Mouse (Mus musculus): Measurements from ENCODE around the gene Fgfr2. TPM values are rescaled to one million over a fixed set of nuclear protein-coding genes. Genes with fewer than 3 reads are reported as not detected.
A peak's percentile ranks its signal among the peaks of the same experiment; 100 is the strongest.

The Fgfr2 gene
- polyA plus RNA-seq, 1 experiment from 2014 or later, result 123 TPM

- WGBS, result 64% methylated on average over 7 of the region's 7 CpGs
- ATAC-seq (ENCODE audit: low FRiP score, low read depth), result no peak
- Histone ChIP-seq H3K4me3 (no peak overlapping the region), H3K9me3 (no peaks in the 10 kb centered on the region), H3K9ac (no peak overlapping the region), H3K4me1 (peaks cover 8% of the 10 kb centered on the region; the same call in 1 of the 2 replicates), H3K27ac (peak overlapping the region; percentile 28; the same call in 1 of the 2 replicates), H3K36me3 (peaks cover 31% of the 10 kb centered on the region), H3K4me2 (replicated peaks) (no peak overlapping the region), H3K27me3 (no peaks in the 10 kb centered on the region)
These were observed 235.9 kb downstream of the Fgfr2 start for GRCm38 (mm10) chr7:132887019-132887804.

DNA sequence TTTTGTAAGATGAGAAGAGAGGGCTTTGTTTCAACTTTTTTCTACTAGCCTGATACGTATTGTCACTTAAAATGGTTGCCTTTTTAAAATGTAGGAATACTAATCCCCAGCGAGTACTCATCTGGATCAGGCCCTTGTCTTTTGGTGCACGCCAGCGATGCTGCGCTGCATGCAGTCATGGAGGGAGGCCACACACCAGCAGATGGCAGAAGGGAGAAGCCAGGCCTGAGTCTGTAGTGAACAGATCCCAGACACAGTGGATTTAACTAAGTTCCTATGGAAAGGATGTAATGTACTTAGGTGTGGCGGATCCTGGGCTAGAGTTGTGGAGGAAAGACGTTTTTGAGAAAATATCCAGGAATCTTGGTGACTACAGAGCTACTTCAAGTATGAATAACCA, 239.1 kb downstream of the Fgfr2 start:
- H3K9me3 ChIP-seq, result no peaks in the 10 kb centered on the region; the same call in 1 of the 2 replicates
- ATAC-seq (ENCODE audit: low FRiP score, low read depth), result no peak
- peaks cover 8% of the 10 kb centered on the region; the same call in 1 of the 2 replicates for H3K4me1 ChIP-seq
- H3K36me3 ChIP-seq, result peaks cover 62% of the 10 kb centered on the region
- H3K9ac ChIP-seq, result no peak overlapping the region
- no peaks in the 10 kb centered on the region for H3K27me3 ChIP-seq
- 90% methylated on average over 7 of the region's 7 CpGs for WGBS
- no peak overlapping the region for H3K27ac ChIP-seq
- no peak overlapping the region for H3K4me2 ChIP-seq (replicated peaks)
- no peak overlapping the region for H3K4me3 ChIP-seq

GRCm38 (mm10) chr7:132882343-132882742, 240.8 kb downstream of the Fgfr2 start:
- Histone ChIP-seq H3K4me3 (no peak overlapping the region), H3K27me3 (no peaks in the 10 kb centered on the region), H3K4me2 (replicated peaks) (no peak overlapping the region), H3K4me1 (peaks cover 5% of the 10 kb centered on the region; the same call in 1 of the 2 replicates), H3K9me3 (no peaks in the 10 kb centered on the region; the same call in 1 of the 2 replicates), H3K36me3 (peaks cover 77% of the 10 kb centered on the region), H3K27ac (no peak overlapping the region), H3K9ac (no peak overlapping the region)
- WGBS, result 76% methylated on average over 2 of the region's 2 CpGs
- ATAC-seq (ENCODE audit: low FRiP score, low read depth), result no peak

DNA sequence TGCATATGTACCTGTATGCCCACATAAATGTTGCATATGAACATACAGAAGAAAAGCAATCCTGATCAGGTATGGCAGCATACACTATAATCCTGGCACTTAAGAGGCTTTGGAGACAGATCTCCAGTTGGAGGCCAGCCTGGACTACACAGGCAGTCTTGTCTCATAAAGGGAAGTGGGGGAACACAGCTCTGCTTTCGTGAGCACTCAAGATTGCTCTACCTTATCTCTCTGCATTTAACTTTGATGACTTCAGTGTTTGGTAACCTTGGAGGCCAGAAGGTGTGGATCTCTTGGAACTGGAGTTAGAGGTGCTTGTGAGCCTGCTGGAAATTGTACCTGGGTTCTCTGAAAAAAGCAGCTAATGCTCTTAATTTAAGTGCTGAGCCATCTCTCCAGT, 242.9 kb downstream of the Fgfr2 start:
- Histone ChIP-seq H3K4me1 (no peaks in the 10 kb centered on the region), H3K27ac (no peak overlapping the region), H3K4me3 (no peak overlapping the region), H3K27me3 (no peaks in the 10 kb centered on the region), H3K36me3 (peaks cover 94% of the 10 kb centered on the region), H3K4me2 (replicated peaks) (no peak overlapping the region), H3K9me3 (no peaks in the 10 kb centered on the region; the same call in 1 of the 2 replicates), H3K9ac (no peak overlapping the region)
- WGBS, result 86% methylated on average over 1 of the region's 1 CpGs
- no peak for ATAC-seq (ENCODE audit: low FRiP score, low read depth)

DNA sequence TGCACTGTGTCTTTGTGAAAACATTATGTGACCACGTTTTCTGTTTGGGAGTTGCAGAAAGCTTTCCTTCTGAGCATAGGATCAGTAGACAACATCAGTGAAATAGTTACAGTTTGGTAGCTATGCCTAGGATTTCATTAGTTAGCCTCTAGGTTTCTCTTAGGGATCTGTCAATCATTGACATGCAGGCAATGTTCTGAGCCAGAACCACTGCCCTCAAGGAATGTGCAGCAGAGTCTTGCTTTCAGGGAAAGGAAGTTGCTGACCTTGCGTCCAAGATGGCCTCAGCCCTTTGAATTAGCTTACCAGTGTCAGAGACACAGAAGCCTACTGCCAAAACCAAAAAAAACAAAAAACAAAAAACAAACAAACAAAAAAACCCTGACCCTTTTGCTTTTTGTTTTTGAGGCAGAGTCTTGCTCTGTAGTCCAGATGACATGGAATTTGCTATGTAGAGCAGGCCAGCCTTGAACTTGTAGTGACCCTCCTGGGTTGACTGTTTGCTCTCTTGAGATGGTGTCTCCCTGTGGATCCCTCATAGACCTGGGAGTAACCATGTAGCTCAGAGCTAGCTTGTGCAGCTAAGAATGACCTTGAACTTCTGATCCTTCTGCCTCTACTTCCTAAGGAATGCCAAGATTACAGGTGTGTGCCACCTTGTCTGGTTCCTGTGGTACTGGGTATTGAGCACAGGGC, 247.6 kb downstream of the Fgfr2 start:
- Histone ChIP-seq H3K9ac (no peak overlapping the region), H3K27ac (no peak overlapping the region), H3K9me3 (no peaks in the 10 kb centered on the region), H3K4me1 (no peaks in the 10 kb centered on the region), H3K4me2 (replicated peaks) (no peak overlapping the region), H3K36me3 (peaks cover 92% of the 10 kb centered on the region), H3K27me3 (no peaks in the 10 kb centered on the region), H3K4me3 (no peak overlapping the region)
- no peak for ATAC-seq (ENCODE audit: low FRiP score, low read depth)
- 91% methylated on average over 2 of the region's 2 CpGs for WGBS

GRCm38 (mm10) chr7:132873043-132873442, 250.1 kb downstream of the Fgfr2 start:
- no peak for ATAC-seq (ENCODE audit: low FRiP score, low read depth)
- Histone ChIP-seq H3K27ac (no peak overlapping the region), H3K27me3 (no peaks in the 10 kb centered on the region), H3K9me3 (no peaks in the 10 kb centered on the region), H3K9ac (no peak overlapping the region), H3K4me1 (no peaks in the 10 kb centered on the region), H3K4me2 (replicated peaks) (no peak overlapping the region), H3K4me3 (no peak overlapping the region), H3K36me3 (peaks cover 88% of the 10 kb centered on the region)
- WGBS, result 87% methylated on average over 2 of the region's 2 CpGs

DNA sequence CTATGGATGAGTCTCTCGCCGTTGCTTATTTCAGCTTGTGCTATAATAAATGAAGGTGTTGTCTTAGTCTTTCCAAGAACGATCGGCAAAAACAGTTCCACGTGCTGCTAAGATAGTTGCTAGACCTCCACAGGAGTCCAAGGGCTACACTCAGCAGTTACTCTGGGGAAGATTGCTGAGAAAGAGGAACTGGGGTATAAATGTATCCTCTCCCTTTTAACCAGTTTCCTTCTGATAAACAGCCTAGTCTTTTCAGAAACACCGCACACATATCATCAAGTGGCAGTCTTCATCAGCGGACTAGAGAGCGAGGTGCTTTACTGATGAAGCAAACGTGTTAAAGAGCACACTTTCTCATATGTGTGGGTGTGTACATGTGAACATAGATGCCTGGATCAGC, 256.8 kb downstream of the Fgfr2 start:
- H3K36me3 ChIP-seq, result peaks cover 55% of the 10 kb centered on the region
- no peak for ATAC-seq (ENCODE audit: low FRiP score, low read depth)

GRCm38 (mm10) chr7:132859042-132859958, 263.9 kb downstream of the Fgfr2 start, which contains the start of gene Abraxas2:
TSS of gene Abraxas2 (plus strand) at chr7:132859225.
- WGBS, result 1% methylated on average over 53 of the region's 53 CpGs
- Histone ChIP-seq H3K4me2 (replicated peaks) (peak within 1 kb of the TSS; percentile 80), H3K9ac (peak within 1 kb of the TSS; percentile 89), H3K4me1 (peaks cover 25% of the 10 kb centered on the region), H3K9me3 (no peaks in the 10 kb centered on the region), H3K27ac (peak within 1 kb of the TSS; percentile 85; the same call in 1 of the 2 replicates), H3K27me3 (no peaks in the 10 kb centered on the region), H3K4me3 (peak within 1 kb of the TSS; percentile 90), H3K36me3 (no peaks in the 10 kb centered on the region)
- ATAC-seq (ENCODE audit: low FRiP score, low read depth), result peak; percentile 93

More for the DNA sequence above, 256.8 kb downstream of the Fgfr2 start:
- Histone ChIP-seq H3K4me3 (no peak overlapping the region), H3K9ac (no peak overlapping the region), H3K4me1 (peaks cover 11% of the 10 kb centered on the region; the same call in 1 of the 2 replicates), H3K27ac (no peak overlapping the region), H3K9me3 (no peaks in the 10 kb centered on the region), H3K4me2 (replicated peaks) (no peak overlapping the region), H3K27me3 (no peaks in the 10 kb centered on the region)
- 93% methylated on average over 9 of the region's 9 CpGs for WGBS

GRCm38 (mm10) chr7:132858043-132858608, 265.0 kb downstream of the Fgfr2 start:
- ATAC-seq (ENCODE audit: low FRiP score, low read depth), result no peak
- peaks cover 33% of the 10 kb centered on the region for H3K4me1 ChIP-seq
- H3K27me3 ChIP-seq, result no peaks in the 10 kb centered on the region
- no peaks in the 10 kb centered on the region for H3K36me3 ChIP-seq
- H3K4me3 ChIP-seq, result no peak overlapping the region
- H3K9me3 ChIP-seq, result no peaks in the 10 kb centered on the region
- no peak overlapping the region for H3K27ac ChIP-seq
- 71% methylated on average over 5 of the region's 5 CpGs for WGBS
- no peak overlapping the region for H3K9ac ChIP-seq
- H3K4me2 ChIP-seq (replicated peaks), result no peak overlapping the region

DNA sequence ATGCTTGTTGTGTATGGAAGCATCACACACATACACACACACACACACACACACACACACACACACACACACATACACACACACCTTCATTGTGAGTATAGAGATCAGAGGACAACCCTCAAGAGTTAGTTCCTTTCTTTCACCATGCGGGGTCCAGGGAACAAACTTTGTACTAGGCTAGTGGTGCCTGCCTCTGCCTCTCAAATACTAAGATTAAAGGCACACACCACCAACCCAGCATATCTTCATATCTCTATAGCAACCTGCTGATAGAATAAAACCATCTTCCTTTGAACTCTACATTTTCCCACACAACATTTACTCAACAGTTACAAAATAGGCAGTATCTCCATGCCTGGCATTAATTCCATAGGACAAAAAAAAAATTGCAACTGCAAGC, 267.1 kb downstream of the Fgfr2 start:
- Histone ChIP-seq H3K27me3 (no peaks in the 10 kb centered on the region), H3K9ac (no peak overlapping the region), H3K9me3 (no peaks in the 10 kb centered on the region), H3K36me3 (no peaks in the 10 kb centered on the region), H3K4me1 (peaks cover 35% of the 10 kb centered on the region), H3K27ac (no peak overlapping the region), H3K4me3 (no peak overlapping the region), H3K4me2 (replicated peaks) (no peak overlapping the region)
- ATAC-seq (ENCODE audit: low FRiP score, low read depth), result no peak
- WGBS, result 71% methylated on average over 1 of the region's 1 CpGs

- no peak overlapping the region for H3K4me3 ChIP-seq
- no peaks in the 10 kb centered on the region for H3K9me3 ChIP-seq
- H3K27ac ChIP-seq, result no peak overlapping the region
- H3K4me2 ChIP-seq (replicated peaks), result no peak overlapping the region
- no peak for ATAC-seq (ENCODE audit: low FRiP score, low read depth)
- H3K27me3 ChIP-seq, result no peaks in the 10 kb centered on the region
- peaks cover 17% of the 10 kb centered on the region for H3K36me3 ChIP-seq
- WGBS, result 34% methylated on average over 4 of the region's 4 CpGs
- no peak overlapping the region for H3K9ac ChIP-seq
- H3K4me1 ChIP-seq, result peaks cover 28% of the 10 kb centered on the region
These were observed 269.2 kb downstream of the Fgfr2 start for GRCm38 (mm10) chr7:132853946-132854345.
